Comparison of ENCODE assay signal across 8 mouse cellular contexts in the genomic region with DNA sequence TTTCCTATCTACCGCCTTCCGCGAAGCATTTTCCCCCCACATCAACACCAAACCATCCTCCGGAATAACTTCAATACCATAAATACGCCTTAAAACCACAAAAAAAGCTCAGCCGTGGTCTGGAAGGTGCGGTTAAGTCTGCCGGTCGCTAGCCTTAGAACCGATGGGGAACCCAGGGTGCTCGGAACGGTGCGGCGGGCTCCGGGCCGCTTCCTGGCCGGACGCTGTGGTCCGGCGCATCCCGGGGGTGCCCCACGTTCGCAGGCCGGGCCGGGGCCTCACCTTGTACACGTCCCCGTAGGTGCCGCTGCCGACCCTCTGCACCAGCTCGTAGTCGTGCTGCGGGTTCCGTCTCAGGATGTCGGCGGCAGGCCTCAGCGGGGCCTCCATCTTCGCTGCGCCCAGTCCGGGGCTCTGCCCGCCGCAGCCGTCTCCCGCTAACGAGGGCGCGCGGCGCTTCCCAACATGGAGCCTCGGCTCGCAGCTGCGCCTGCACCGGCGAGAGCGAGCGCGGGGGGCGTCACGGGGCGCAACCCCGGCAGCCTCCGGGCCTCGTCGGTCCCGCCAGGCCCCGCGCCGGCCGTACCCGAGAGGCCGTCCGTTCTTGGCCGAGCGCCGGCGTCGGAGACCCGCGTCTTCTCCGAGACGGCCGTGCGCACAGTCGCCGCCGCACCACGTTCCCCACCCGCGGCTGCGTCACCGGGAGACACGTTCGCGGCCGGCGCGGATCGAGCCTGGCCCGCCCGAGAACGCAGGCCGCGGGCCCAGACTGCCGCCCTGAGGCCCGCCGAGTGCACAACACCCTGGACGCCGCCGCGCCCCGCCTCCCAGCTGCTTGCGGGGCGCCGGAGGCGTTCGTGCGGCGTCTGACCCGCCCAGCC. TPM values are rescaled to one million over a fixed set of nuclear protein-coding genes. Genes with fewer than 3 reads are reported as not detected.
DNase-seq lines count a peak whose midpoint lies in the region; ATAC-seq lines count a peak whose summit lies in the region.

TSS of gene Atl1 (plus strand) at position 244 of the 881 bp plus-strand sequence.
TSS of gene Map4k5 (minus strand) at position 830 of the 881 bp plus-strand sequence.

- H3K4me1 ChIP-seq in intestine, embryonic 16.5 days (ENCODE audit: control insufficient read depth, insufficient read depth, low read length): peaks cover 23% of the 10 kb centered on the region

- DNase-seq in adrenal gland, adult 8-10 months: peak; percentile 83
- peak; percentile 79 for DNase-seq in embryo, embryonic 11.5 days (ENCODE audit: low read depth, low spot score)
- peak; percentile 83 to 85 for DNase-seq in gastrocnemius, postnatal 36 days
- peak; percentile 92 to 93 for DNase-seq in left cerebral cortex, postnatal 25 days (ENCODE audit: low spot score in 2 of 2)
- peak; percentile 91 for DNase-seq in mesoderm, embryonic 11.5 days (ENCODE audit: low read depth, low spot score)
- peak; percentile 92 for DNase-seq in right cerebral cortex, postnatal 25 days
- DNase-seq in urinary bladder, postnatal 36 days (ENCODE audit: low spot score in 2 of 2): peak; percentile 82 to 89

- no peaks in the 10 kb centered on the region for H3K36me3 ChIP-seq in intestine, embryonic 16.5 days (ENCODE audit: control insufficient read depth, insufficient read depth, low read length)

- peak within 1 kb of the TSS; percentile 78 for H3K27ac ChIP-seq in intestine, embryonic 16.5 days (ENCODE audit: low read length)

- H3K4me3 ChIP-seq in intestine, embryonic 16.5 days (ENCODE audit: low read length): peak within 1 kb of the TSS; percentile 81

- no peaks in the 10 kb centered on the region for H3K9me3 ChIP-seq in intestine, embryonic 16.5 days (ENCODE audit: control insufficient read depth, low read length)

- peak; percentile 96 for ATAC-seq in intestine, embryonic 16.5 days

- H3K9ac ChIP-seq in intestine, embryonic 16.5 days (ENCODE audit: low read depth, low read length): peak within 1 kb of the TSS; percentile 96

- peak within 1 kb of the TSS; percentile 82 for H3K4me2 ChIP-seq in intestine, embryonic 16.5 days (ENCODE audit: low read depth, low read length)

- intact Hi-C loops in gastrocnemius, postnatal 36 days (cut with DNase I): loop anchor here (1.0 to 5.0 kb wide), 3 partner anchors 45 to 160 kb away; no protein-coding TSS in a partner anchor
- intact Hi-C loops in left cerebral cortex, postnatal 25 days (cut with DNase I): loop anchor here (2.0 to 5.0 kb wide), 3 partner anchors 35 to 160 kb away; no protein-coding TSS in a partner anchor

- under 1% methylated on average over 112 of the region's 118 CpGs for WGBS in intestine, embryonic 16.5 days

- no peaks in the 10 kb centered on the region for H3K27me3 ChIP-seq in intestine, embryonic 16.5 days (replicated peaks; ENCODE audit: control insufficient read depth, insufficient read depth, low read length)

RNA-seq across cellular contexts. Expression of gene Atl1, which starts in this region (rescaled TPM):
- total RNA-seq in adrenal gland, adult 8-10 months (2022): 10 to 100 TPM in 2 of 4 experiments, 1 to 10 TPM in 2; 6.6 to 19.5 (median 13.0) TPM
- 1 to 10 TPM; 1.7 to 2.1 TPM for total RNA-seq in gastrocnemius, postnatal 36 days (2021)
- polyA plus RNA-seq in intestine, embryonic 16.5 days (2015; fragmentation: Nextera tagmentation; extraction: Ambion mirVana): 5.1 and 5.4 TPM in 2 replicates
- total RNA-seq in left cerebral cortex, postnatal 25 days (2021): 100 to 1,000 TPM; 236 to 246 TPM

RNA-seq across cellular contexts. Expression of gene Map4k5, which starts in this region (rescaled TPM):
- total RNA-seq in adrenal gland, adult 8-10 months (2022): 10 to 100 TPM; 26.6 to 51.8 (median 37.2) TPM
- 10 to 100 TPM; 18.2 to 20.5 TPM for total RNA-seq in gastrocnemius, postnatal 36 days (2021)
- 14.2 and 17.0 TPM in 2 replicates for polyA plus RNA-seq in intestine, embryonic 16.5 days (2015; fragmentation: Nextera tagmentation; extraction: Ambion mirVana)
- 10 to 100 TPM; 41.7 to 46.2 TPM for total RNA-seq in left cerebral cortex, postnatal 25 days (2021)

Comparison
In these comparisons a context has a peak if more than half of its experiments do, and no peak if none do; other contexts are left out.
1. Peak in every context shown above with its lines: DNase-seq, ATAC-seq, H3K4me3 ChIP-seq and H3K27ac ChIP-seq.
2. RNA of gene Atl1 (total RNA-seq): 236 to 246 TPM in left cerebral cortex, postnatal 25 days; 6.6 to 19.5 TPM in adrenal gland, adult 8-10 months and 1.7 to 2.1 TPM in gastrocnemius, postnatal 36 days; every median in the first group is over 10 times any median in the second.